Mouse (Mus musculus) embryo, embryonic 10.5 days (tissue): Measurements from ENCODE around the gene Ubr4.

ENCODE experiments used
- DNase-seq: peaks from one replicate; pipeline ENCODE4 v3.0.0-alpha.2; 2015; ENCODE audit warnings: low spot score

The Ubr4 gene

DNA sequence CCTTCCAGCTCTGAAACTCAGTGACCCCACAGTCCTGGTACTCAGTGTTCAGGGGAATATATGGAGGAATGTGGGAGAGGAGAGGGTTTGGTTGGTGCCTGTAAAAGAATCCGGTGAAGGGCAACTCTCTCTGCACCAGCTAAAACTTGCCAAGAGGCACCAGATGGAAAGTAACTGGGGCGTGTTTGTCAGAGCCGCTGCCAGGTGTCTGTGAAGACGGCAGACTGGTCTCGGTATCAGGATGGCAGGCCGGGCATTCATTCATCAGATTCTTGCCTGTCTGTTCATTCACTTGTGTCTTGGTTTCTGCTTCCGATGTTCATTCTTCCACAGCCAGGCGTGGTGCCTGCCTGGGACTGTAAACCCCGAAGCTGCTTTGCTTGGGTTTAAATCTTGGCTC, 184.3 kb downstream of the Ubr4 start:
- no peak for DNase-seq
